Mouse (Mus musculus): Measurements from ENCODE around the gene Cnnm3. TPM values are rescaled to one million over a fixed set of nuclear protein-coding genes. Genes with fewer than 3 reads are reported as not detected.

Cnnm3 gene
- total and polyA plus RNA-seq, 3 experiments, result 11.1 to 15.6 (median 15.1) TPM

DNA sequence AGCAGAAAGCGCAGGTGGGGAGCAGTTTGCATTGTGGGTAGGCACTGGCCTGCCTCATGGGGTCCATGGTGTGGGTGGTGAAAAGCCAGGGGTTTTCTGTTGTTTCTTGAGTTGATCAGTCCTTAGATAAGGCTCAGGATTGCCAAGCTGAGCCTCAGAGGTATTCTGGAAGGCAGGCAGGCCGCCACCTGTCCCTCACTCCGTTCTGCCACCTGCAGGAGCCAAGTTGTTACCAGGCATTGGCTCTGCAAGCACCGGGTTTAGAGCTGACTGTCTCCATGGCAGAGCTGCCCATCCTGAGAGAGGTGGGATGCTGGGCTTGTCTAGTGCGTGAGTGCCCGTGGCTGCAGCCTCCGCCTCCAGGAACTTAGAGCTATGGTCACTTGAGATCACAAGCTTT, 10.5 kb downstream of the Cnnm3 start:
- H3K4me3 ChIP-seq, result no peak overlapping the region
- no peak overlapping the region for H3K27ac ChIP-seq
- 89% methylated on average over 7 of the region's 7 CpGs for WGBS
- no peaks in the 10 kb centered on the region for H3K79me2 ChIP-seq (replicated peaks; ENCODE audit: control insufficient read depth, insufficient read depth, low read length)
- H3K36me3 ChIP-seq (ENCODE audit: control insufficient read depth, insufficient read depth, low read length), result peaks cover 3% of the 10 kb centered on the region
- no peaks in the 10 kb centered on the region for H3K27me3 ChIP-seq (ENCODE audit: control insufficient read depth, insufficient read depth, low read length)
- peaks cover 3% of the 10 kb centered on the region; the same call in 1 of the 2 replicates for H3K4me1 ChIP-seq (ENCODE audit: control insufficient read depth, insufficient read depth, low read length)
- DNase-seq, result no peak
- TF ChIP-seq EP300 (IDR thresholded peaks at IDR 0.05; ENCODE audit: insufficient read depth, low read depth, low read length) (no peak), POLR2A (IDR thresholded peaks at IDR 0.05; ENCODE audit: insufficient read depth, low read depth, low read length) (no peak), CTCF (IDR thresholded peaks at IDR 0.05) (no peak)
- H3K9ac ChIP-seq (ENCODE audit: low read depth, low read length), result no peak overlapping the region
- intact Hi-C loops (cut with DNase I), result no loop called here

DNA sequence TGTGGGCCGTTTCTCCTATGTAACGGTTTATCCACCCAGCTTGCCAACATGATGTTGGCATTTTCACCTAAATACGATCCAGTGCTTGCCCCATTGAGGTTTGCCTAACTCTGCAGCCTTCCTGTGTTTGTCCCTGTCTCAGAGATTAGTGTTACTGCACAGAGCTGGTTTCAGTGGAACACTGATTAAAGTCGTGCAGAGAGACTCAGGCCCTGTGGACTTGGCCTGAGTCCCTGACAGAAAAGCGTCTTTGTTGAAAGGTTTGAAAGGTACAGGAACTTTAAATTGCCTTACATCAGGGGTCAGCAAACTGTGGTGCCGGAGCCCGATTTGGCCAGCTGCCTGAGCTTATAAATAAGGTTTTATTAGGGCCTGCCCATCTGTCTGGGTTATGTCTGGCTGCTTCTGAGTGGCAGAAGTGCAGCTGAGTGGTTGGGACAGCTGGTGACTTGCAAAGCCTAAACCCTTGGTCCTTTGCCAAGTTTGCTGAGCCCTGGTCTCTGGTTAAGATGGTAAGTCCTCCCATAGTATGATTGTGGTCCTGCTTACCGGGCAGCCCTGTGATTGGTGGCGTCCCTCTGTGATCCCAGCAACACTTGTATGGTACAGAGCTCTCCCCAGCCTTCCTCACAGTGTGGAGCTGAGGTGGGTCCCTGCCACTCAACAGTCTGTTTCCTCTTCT, 11.8 kb downstream of the Cnnm3 start:
- intact Hi-C loops (cut with DNase I), result no loop called here
- H3K27ac ChIP-seq, result no peak overlapping the region
- DNase-seq, result no peak
- WGBS, result 56% methylated on average over 9 of the region's 9 CpGs
- H3K9ac ChIP-seq (ENCODE audit: low read depth, low read length), result no peak overlapping the region
- H3K4me3 ChIP-seq, result no peak overlapping the region
- H3K27me3 ChIP-seq (ENCODE audit: control insufficient read depth, insufficient read depth, low read length), result no peaks in the 10 kb centered on the region
- no peak for TF ChIP-seq CTCF (IDR thresholded peaks at IDR 0.05)
- no peak for TF ChIP-seq POLR2A (IDR thresholded peaks at IDR 0.05; ENCODE audit: insufficient read depth, low read depth, low read length)
- no peak for TF ChIP-seq EP300 (IDR thresholded peaks at IDR 0.05; ENCODE audit: insufficient read depth, low read depth, low read length)
- no peaks in the 10 kb centered on the region for H3K4me1 ChIP-seq (ENCODE audit: control insufficient read depth, insufficient read depth, low read length)
- no peaks in the 10 kb centered on the region for H3K79me2 ChIP-seq (replicated peaks; ENCODE audit: control insufficient read depth, insufficient read depth, low read length)
- peaks cover 3% of the 10 kb centered on the region for H3K36me3 ChIP-seq (ENCODE audit: control insufficient read depth, insufficient read depth, low read length)

DNA sequence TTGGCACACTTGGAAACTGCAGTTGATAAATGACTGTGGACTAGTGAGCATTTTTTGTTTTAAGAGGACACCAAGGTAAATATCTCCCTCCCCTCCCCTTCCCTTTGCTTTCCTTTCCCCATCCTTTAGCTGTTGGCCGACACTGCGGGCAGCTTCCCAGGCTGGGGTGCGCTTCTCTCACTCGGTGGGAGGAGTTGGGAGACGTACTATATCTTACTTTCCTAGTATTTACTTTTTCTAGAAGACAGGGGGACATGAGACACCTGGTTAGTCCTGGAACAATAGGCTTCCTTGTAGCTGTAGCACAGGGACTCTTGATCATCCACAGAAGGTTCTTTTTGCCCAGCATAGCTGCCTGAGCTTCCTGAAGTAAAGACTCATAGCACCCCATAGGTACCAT, 12.4 kb downstream of the Cnnm3 start:
- WGBS, result 83% methylated on average over 5 of the region's 5 CpGs
- TF ChIP-seq EP300 (IDR thresholded peaks at IDR 0.05; ENCODE audit: insufficient read depth, low read depth, low read length) (no peak), CTCF (IDR thresholded peaks at IDR 0.05) (no peak), POLR2A (IDR thresholded peaks at IDR 0.05; ENCODE audit: insufficient read depth, low read depth, low read length) (no peak)
- intact Hi-C loops (cut with DNase I), result no loop called here
- Histone ChIP-seq H3K4me1 (ENCODE audit: control insufficient read depth, insufficient read depth, low read length) (no peaks in the 10 kb centered on the region), H3K27me3 (ENCODE audit: control insufficient read depth, insufficient read depth, low read length) (no peaks in the 10 kb centered on the region), H3K4me3 (no peak overlapping the region), H3K79me2 (replicated peaks; ENCODE audit: control insufficient read depth, insufficient read depth, low read length) (no peaks in the 10 kb centered on the region), H3K27ac (no peak overlapping the region), H3K9ac (ENCODE audit: low read depth, low read length) (no peak overlapping the region), H3K36me3 (ENCODE audit: control insufficient read depth, insufficient read depth, low read length) (peaks cover 3% of the 10 kb centered on the region)
- DNase-seq, result no peak

DNA sequence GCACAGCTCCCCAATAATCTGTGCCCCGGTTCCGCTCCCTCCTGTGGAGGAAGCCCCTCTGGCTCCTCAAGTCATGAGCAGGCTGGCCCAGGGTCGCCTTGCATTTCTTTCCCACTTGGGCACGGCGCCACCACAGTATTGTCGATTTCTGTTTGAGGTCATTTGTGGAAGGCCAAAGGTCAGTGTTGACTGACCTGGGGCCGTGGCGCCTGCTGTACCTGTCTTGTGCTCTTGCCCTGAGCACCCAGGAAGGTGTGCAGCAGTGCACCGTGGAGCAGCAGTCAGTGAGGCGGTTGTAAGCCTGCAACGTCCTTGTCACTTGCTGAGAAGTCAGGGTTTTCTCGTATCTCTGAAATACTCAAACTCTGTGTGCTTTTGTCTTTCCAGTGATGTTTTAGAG, 14.1 kb downstream of the Cnnm3 start:
- H3K27ac ChIP-seq, result no peak overlapping the region
- H3K4me3 ChIP-seq, result no peak overlapping the region
- no peak overlapping the region for H3K9ac ChIP-seq (ENCODE audit: low read depth, low read length)
- H3K4me1 ChIP-seq (ENCODE audit: control insufficient read depth, insufficient read depth, low read length), result no peaks in the 10 kb centered on the region
- no peaks in the 10 kb centered on the region for H3K79me2 ChIP-seq (replicated peaks; ENCODE audit: control insufficient read depth, insufficient read depth, low read length)
- no peaks in the 10 kb centered on the region for H3K27me3 ChIP-seq (ENCODE audit: control insufficient read depth, insufficient read depth, low read length)
- H3K36me3 ChIP-seq (ENCODE audit: control insufficient read depth, insufficient read depth, low read length), result peaks cover 3% of the 10 kb centered on the region
- TF ChIP-seq POLR2A (IDR thresholded peaks at IDR 0.05; ENCODE audit: insufficient read depth, low read depth, low read length) (no peak), EP300 (IDR thresholded peaks at IDR 0.05; ENCODE audit: insufficient read depth, low read depth, low read length) (no peak), CTCF (IDR thresholded peaks at IDR 0.05) (no peak)
- WGBS, result 89% methylated on average over 12 of the region's 12 CpGs
- DNase-seq, result no peak
- intact Hi-C loops (cut with DNase I), result no loop called here

DNA sequence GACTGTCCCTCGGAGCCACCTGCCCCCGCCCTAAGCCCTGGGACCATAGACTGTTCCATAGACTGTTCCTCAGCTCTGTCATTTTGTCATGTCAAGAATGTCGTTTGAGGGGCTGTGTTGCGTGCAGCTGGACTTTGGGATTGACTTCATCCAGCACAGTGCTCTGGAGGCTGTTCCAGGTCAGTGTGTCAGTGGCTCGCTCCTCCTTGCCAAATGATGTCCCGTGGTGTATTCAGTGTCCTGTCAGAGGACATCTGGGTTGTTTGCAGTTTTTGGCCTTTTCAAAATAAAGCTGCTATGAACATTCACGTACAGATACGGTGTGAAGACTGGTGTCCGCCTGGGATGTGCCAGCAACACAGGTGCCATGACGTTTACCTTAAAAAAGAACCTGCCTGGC, 15.2 kb downstream of the Cnnm3 start:
- H3K36me3 ChIP-seq (ENCODE audit: control insufficient read depth, insufficient read depth, low read length), result peaks cover 3% of the 10 kb centered on the region
- TF ChIP-seq CTCF (IDR thresholded peaks at IDR 0.05), result no peak
- no peak for TF ChIP-seq EP300 (IDR thresholded peaks at IDR 0.05; ENCODE audit: insufficient read depth, low read depth, low read length)
- TF ChIP-seq POLR2A (IDR thresholded peaks at IDR 0.05; ENCODE audit: insufficient read depth, low read depth, low read length), result no peak

DNA sequence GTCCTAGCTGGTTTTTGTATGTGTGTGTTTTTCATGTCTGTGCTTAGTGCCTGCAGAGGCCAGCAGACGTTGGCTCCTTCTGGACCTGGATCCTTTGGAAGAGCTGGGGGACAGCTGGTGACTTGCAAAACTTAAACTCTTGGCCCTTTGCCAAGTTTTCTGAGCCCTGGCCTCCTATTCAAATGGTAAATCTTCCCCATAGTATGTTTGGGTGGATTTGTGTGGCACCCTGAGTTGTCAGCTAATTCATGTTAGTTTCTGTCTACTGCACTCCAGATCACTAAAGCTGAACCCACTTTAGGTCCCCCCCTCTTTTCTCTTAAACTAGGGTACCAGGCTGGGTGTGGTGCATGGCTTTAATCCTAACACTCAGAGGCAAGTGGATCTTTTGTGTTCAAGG, 16.7 kb downstream of the Cnnm3 start:
- no peak for DNase-seq
- 7% methylated on average over 1 of the region's 1 CpGs for WGBS
- H3K27me3 ChIP-seq (ENCODE audit: control insufficient read depth, insufficient read depth, low read length), result no peaks in the 10 kb centered on the region
- intact Hi-C loops (cut with DNase I), result no loop called here
- H3K9ac ChIP-seq (ENCODE audit: low read depth, low read length), result no peak overlapping the region
- H3K36me3 ChIP-seq (ENCODE audit: control insufficient read depth, insufficient read depth, low read length), result no peaks in the 10 kb centered on the region
- no peak overlapping the region for H3K4me3 ChIP-seq
- H3K27ac ChIP-seq, result no peak overlapping the region
- TF ChIP-seq POLR2A (IDR thresholded peaks at IDR 0.05; ENCODE audit: insufficient read depth, low read depth, low read length) (0 out of 2 replicates have a peak, but pooled peaks have one; percentile 23), EP300 (IDR thresholded peaks at IDR 0.05; ENCODE audit: insufficient read depth, low read depth, low read length) (no peak)
- H3K4me1 ChIP-seq (ENCODE audit: control insufficient read depth, insufficient read depth, low read length), result peaks cover 2% of the 10 kb centered on the region; the same call in 1 of the 2 replicates
- H3K79me2 ChIP-seq (replicated peaks; ENCODE audit: control insufficient read depth, insufficient read depth, low read length), result no peaks in the 10 kb centered on the region

More for the DNA sequence above, 15.2 kb downstream of the Cnnm3 start:
- WGBS, result 82% methylated on average over 10 of the region's 10 CpGs
- H3K27me3 ChIP-seq (ENCODE audit: control insufficient read depth, insufficient read depth, low read length), result no peaks in the 10 kb centered on the region
- H3K4me3 ChIP-seq, result no peak overlapping the region
- peaks cover 2% of the 10 kb centered on the region; the same call in 1 of the 2 replicates for H3K4me1 ChIP-seq (ENCODE audit: control insufficient read depth, insufficient read depth, low read length)
- H3K9ac ChIP-seq (ENCODE audit: low read depth, low read length), result no peak overlapping the region
- intact Hi-C loops (cut with DNase I), result no loop called here
- no peaks in the 10 kb centered on the region for H3K79me2 ChIP-seq (replicated peaks; ENCODE audit: control insufficient read depth, insufficient read depth, low read length)
- DNase-seq, result no peak
- no peak overlapping the region for H3K27ac ChIP-seq
